Mouse (Mus musculus) stomach, postnatal 0 days (tissue): Measurements from ENCODE around the gene Rassf4.

Experiments
- CTCF ChIP-seq: IDR thresholded peaks from 2 replicates; pipeline ENCODE4 v1.5.1; 2016; ENCODE audit warnings: antibody characterized with exemption, low read depth, mild to moderate bottlenecking, moderate library complexity
- EP300 ChIP-seq: optimal IDR thresholded peaks from 2 replicates; pipeline ENCODE3; 2016; ENCODE audit warnings: antibody characterized with exemption

GRCm38 (mm10) chr6:116649811-116650210 is 23.9 kb downstream of the Rassf4 start:
- TF ChIP-seq CTCF (no peak), EP300 (no peak)
